ENCODE assay signal across 7 mouse cellular contexts in genomic region chr2:106002835-106003739, GRCm38 (mm10). TPM values are rescaled to one million over a fixed set of nuclear protein-coding genes. Genes with fewer than 3 reads are reported as not detected.
DNase-seq lines count a peak whose midpoint lies in the region; ATAC-seq and TF ChIP-seq lines count a peak whose summit lies in the region.

TSS of gene Dnajc24 (minus strand) at chr2:106003549.

- no peaks in the 10 kb centered on the region for H3K27me3 ChIP-seq in embryonic facial prominence, embryonic 10.5 days (replicated peaks; ENCODE audit: low read depth, poor library complexity, severe bottlenecking)
- H3K27me3 ChIP-seq in intestine, postnatal 0 days (replicated peaks; ENCODE audit: control insufficient read depth, insufficient read depth, low read length) = no peaks in the 10 kb centered on the region
- H3K27me3 ChIP-seq in midbrain, embryonic 12.5 days = 0 out of 2 replicates have a peak, but pooled peaks cover 5% of the 10 kb centered on the region
- no peaks in the 10 kb centered on the region for H3K27me3 ChIP-seq in small intestine, adult 2 months (ENCODE audit: control insufficient read depth, insufficient read depth, low read length)

- intact Hi-C loops in left cerebral cortex, postnatal 4 days (cut with DNase I) = no loop called here

- H3K4me1 ChIP-seq in embryonic facial prominence, embryonic 10.5 days = peaks cover 11% of the 10 kb centered on the region
- H3K4me1 ChIP-seq in intestine, postnatal 0 days (replicated peaks; ENCODE audit: control insufficient read depth, insufficient read depth, low read length) = no peaks in the 10 kb centered on the region
- peaks cover 8% of the 10 kb centered on the region; the same call in 1 of the 2 replicates for H3K4me1 ChIP-seq in midbrain, embryonic 12.5 days
- no peaks in the 10 kb centered on the region for H3K4me1 ChIP-seq in small intestine, adult 2 months (ENCODE audit: control insufficient read depth, insufficient read depth, insufficient read length, low read length)

- peak; percentile 92 for DNase-seq in adrenal gland, postnatal 10 days
- DNase-seq in embryonic facial prominence, embryonic 10.5 days (ENCODE audit: low spot score) = peak; percentile 92
- DNase-seq in gonadal fat pad, adult 2 months (ENCODE audit: low read depth) = peak; percentile 44
- peak; percentile 90 for DNase-seq in left cerebral cortex, postnatal 4 days

- WGBS in embryonic facial prominence, embryonic 10.5 days = 2% methylated on average over 44 of the region's 44 CpGs
- 1% methylated on average over 44 of the region's 44 CpGs for WGBS in intestine, postnatal 0 days
- 2% methylated on average over 44 of the region's 44 CpGs for WGBS in midbrain, embryonic 12.5 days
- 1% methylated on average over 44 of the region's 44 CpGs for WGBS in small intestine, adult 2 months

- no peak for TF ChIP-seq CTCF in intestine, postnatal 0 days (IDR thresholded peaks at IDR 0.05; ENCODE audit: low read depth)
- TF ChIP-seq CTCF in small intestine, adult 2 months (IDR thresholded peaks at IDR 0.05; ENCODE audit: extremely low read depth, insufficient read length, insufficient replicate concordance, low read depth, low read length) = no peak

- peak; percentile 56; the same call in 1 of the 2 replicates for TF ChIP-seq POLR2A in small intestine, adult 2 months (IDR thresholded peaks at IDR 0.05; ENCODE audit: low read depth, low read length)

- peak within 1 kb of the TSS; percentile 90 for H3K4me3 ChIP-seq in embryonic facial prominence, embryonic 10.5 days
- H3K4me3 ChIP-seq in intestine, postnatal 0 days (ENCODE audit: low read depth, low read length) = peak within 1 kb of the TSS; percentile 89
- H3K4me3 ChIP-seq in midbrain, embryonic 12.5 days = peak within 1 kb of the TSS; percentile 85
- H3K4me3 ChIP-seq in small intestine, adult 2 months (ENCODE audit: low read depth, low read length) = peak within 1 kb of the TSS; percentile 84

- H3K9ac ChIP-seq in intestine, postnatal 0 days (ENCODE audit: low read depth, low read length) = peak within 1 kb of the TSS; percentile 72
- peak within 1 kb of the TSS; percentile 84 for H3K9ac ChIP-seq in midbrain, embryonic 12.5 days (replicated peaks)

- H3K9me3 ChIP-seq in embryonic facial prominence, embryonic 10.5 days = no peaks in the 10 kb centered on the region
- H3K9me3 ChIP-seq in intestine, postnatal 0 days (ENCODE audit: control insufficient read depth) = no peaks in the 10 kb centered on the region
- H3K9me3 ChIP-seq in midbrain, embryonic 12.5 days = no peaks in the 10 kb centered on the region

- H3K27ac ChIP-seq in embryonic facial prominence, embryonic 10.5 days (replicated peaks) = peak within 1 kb of the TSS; percentile 89
- peak within 1 kb of the TSS; percentile 70 for H3K27ac ChIP-seq in intestine, postnatal 0 days (ENCODE audit: low read depth, low read length)
- peak within 1 kb of the TSS; percentile 72 for H3K27ac ChIP-seq in midbrain, embryonic 12.5 days (replicated peaks)
- peak within 1 kb of the TSS; percentile 17; the same call in 1 of the 2 replicates for H3K27ac ChIP-seq in small intestine, adult 2 months (ENCODE audit: insufficient read depth, low read depth, low read length)

- peak; percentile 98 for ATAC-seq in intestine, postnatal 0 days
- ATAC-seq in midbrain, embryonic 12.5 days (ENCODE audit: low FRiP score, low read depth) = peak; percentile 98

- H3K36me3 ChIP-seq in embryonic facial prominence, embryonic 10.5 days (replicated peaks) = peaks cover 4% of the 10 kb centered on the region; the same call in 1 of the 2 replicates
- H3K36me3 ChIP-seq in intestine, postnatal 0 days (ENCODE audit: control insufficient read depth, insufficient read depth) = no peaks in the 10 kb centered on the region
- H3K36me3 ChIP-seq in midbrain, embryonic 12.5 days = no peaks in the 10 kb centered on the region
- H3K36me3 ChIP-seq in small intestine, adult 2 months (ENCODE audit: control insufficient read depth, insufficient read depth, low read length) = no peaks in the 10 kb centered on the region

- peak within 1 kb of the TSS; percentile 66 for H3K4me2 ChIP-seq in intestine, postnatal 0 days (replicated peaks; ENCODE audit: low read depth)
- H3K4me2 ChIP-seq in midbrain, embryonic 12.5 days (replicated peaks) = peak within 1 kb of the TSS; percentile 60

RNA-seq across cellular contexts. Expression of gene Dnajc24, which starts in this region (rescaled TPM):
- total RNA-seq in adrenal gland, postnatal 10 days (2021) = 10 to 100 TPM; 21.4 to 24.4 TPM
- polyA plus RNA-seq in embryonic facial prominence, embryonic 10.5 days (2016; fragmentation: Nextera tagmentation; extraction: Ambion mirVana) = 42.7 and 55.7 TPM in 2 replicates
- polyA plus RNA-seq in gonadal fat pad, adult 2 months (2012; rRNA removed) = 18.2 and 18.4 TPM in 2 replicates
- polyA plus RNA-seq in intestine, postnatal 0 days (2015; fragmentation: Nextera tagmentation; extraction: Ambion mirVana) = 22.5 and 26.3 TPM in 2 replicates
- total RNA-seq in left cerebral cortex, postnatal 4 days (2021) = 10 to 100 TPM; 23.3 to 27.1 TPM
- 49.6 and 52.2 TPM in 2 replicates for polyA plus RNA-seq in midbrain, embryonic 12.5 days (2016; fragmentation: Nextera tagmentation; extraction: Ambion mirVana)
- 4.3 and 5.1 TPM in 2 replicates for polyA plus RNA-seq in small intestine, adult 2 months (2012; rRNA removed)

Comparison
In these comparisons a context has a peak if more than half of its experiments do, and no peak if none do; other contexts are left out.
1. Peak in every context shown above with its lines: DNase-seq, ATAC-seq, H3K4me3 ChIP-seq and H3K27ac ChIP-seq.
2. H3K27ac ChIP-seq: peak in every context shown above with its lines; median percentile 89 in embryonic facial prominence, embryonic 10.5 days; 72 in midbrain, embryonic 12.5 days; 70 in intestine, postnatal 0 days; 17 in small intestine, adult 2 months.